Mouse (Mus musculus) cerebellum, adult 9-10 months (tissue): ENCODE measurements around the gene Inafm1.
"Not testable (repeated sequence)": the region's sequence is repeated elsewhere in the genome, so short reads cannot be mapped to it uniquely, and the experiment has no call there.

ENCODE experiments used
- DNase-seq: peaks from one replicate; pipeline ENCODE4 v3.0.0; 2022

The Inafm1 gene

GRCm38 (mm10) chr7:16261097-16261496 is 12.3 kb downstream of the Inafm1 start:
- DNase-seq = no peak

DNA sequence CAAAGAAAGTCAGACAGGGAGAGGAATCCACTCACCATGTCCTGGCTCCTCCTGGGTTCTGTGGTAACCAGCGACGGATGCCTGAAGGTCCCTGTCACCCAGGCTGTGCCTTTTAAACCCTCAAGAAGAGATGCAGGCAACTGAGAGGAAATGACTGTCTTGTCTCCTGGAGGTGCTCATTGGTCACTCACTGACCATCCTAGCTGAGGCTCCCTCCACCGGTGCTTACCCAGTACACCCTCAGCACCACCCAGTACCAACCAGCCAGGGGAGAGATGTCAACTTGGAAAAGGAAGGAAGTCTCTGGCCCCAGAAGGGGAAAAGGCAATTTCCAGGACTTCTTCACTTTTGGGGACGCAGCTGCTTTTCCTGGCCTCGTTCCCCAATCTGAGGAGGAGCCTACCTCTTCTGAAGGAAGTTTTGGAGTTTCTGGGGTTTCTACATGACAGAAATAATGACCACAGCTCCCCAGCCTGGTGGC is 14.3 kb downstream of the Inafm1 start, which contains the start of gene C5ar1:
C5ar1 (minus strand) TSS at position 431 of the 481 bp plus-strand sequence.
- no peak for DNase-seq

DNA sequence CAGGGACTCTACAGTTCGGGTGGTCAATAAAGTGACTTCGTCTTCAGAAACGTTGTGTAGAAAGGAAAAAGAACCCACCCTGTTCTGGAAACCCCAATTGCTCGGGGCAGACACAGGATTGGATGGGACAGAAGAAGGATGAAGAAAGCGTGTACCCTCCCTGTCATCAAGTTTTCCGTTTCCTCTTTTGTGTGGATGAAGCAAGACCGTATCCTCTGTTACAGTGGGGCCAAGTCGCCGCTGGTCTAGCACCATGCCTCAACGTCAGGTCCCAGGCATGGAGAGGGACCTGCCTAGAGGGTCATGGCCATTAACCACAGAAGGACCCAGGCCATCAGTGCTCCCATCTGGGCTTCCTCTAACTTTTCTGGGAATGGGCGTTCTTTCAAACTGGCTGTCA is 15.6 kb downstream of the Inafm1 start:
- DNase-seq = no peak

GRCm38 (mm10) chr7:16255963-16256362 is 17.5 kb downstream of the Inafm1 start:
- DNase-seq = not testable (repeated sequence)

DNA sequence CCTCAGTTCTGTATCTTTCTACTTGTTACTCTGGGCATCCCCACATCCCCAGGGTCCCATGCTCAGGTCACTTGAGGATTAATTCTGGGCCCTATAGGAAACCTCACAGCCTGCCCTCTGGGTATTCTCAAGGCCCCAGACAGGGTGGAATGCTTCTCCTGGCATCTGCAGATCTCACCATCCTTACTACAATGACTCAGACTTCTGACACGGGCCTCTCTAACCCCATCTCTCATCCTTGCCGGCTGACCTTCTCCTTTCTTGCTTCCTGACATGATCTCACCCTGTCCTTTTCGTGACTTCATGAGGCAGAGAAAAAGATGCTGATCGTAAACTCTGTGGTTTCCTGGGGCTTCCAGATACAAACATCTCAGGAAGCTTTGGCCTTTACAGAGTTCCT is 19.2 kb downstream of the Inafm1 start:
- DNase-seq = no peak

- no peak for DNase-seq
Observed at GRCm38 (mm10) chr7:16250687-16251086, 22.7 kb downstream of the Inafm1 start.

- DNase-seq = no peak
Observed at GRCm38 (mm10) chr7:16245958-16246357, 27.5 kb downstream of the Inafm1 start.

DNA sequence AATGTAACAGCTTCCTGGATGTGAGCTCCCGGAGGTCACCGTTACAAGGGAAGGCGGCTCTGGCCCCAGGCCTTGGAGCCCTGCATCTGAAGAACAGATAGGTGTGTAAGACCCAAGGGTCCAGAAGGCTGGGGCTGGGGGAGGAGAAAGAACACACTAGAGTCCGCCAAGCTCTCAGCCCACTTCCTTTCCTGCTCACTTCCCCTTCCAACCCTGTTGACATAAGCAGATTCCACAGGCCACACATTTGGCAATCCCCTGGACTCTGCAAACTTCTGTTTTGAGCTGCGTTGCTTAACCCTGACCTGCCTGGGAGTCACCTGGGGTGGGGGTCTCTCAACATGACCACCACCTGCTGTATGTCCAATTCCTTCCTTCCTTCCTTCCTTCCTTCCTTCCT is 29.4 kb downstream of the Inafm1 start, which contains the start of gene C5ar2:
C5ar2 (minus strand) TSS at position 88 of the 400 bp plus-strand sequence.
- DNase-seq = no peak

DNA sequence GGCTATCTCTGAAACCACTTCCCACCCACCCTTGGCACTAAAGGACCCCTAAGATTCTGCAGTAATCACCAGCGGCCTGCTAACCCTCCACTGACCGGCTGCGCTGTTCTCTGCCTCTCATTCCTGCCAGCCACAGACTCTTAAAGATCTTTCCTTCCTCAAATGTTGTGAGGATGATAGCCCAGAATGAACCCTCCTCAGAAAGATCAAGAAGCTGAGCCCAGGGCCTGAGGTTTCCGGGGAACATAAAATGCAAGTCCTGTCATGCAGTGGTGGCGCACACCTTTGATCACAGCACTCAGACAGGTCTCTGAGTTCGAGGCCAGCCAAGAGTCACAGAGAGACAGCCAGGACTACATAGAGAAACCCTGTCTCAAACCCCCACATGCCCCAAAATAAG is 31.2 kb downstream of the Inafm1 start:
- DNase-seq = no peak

DNA sequence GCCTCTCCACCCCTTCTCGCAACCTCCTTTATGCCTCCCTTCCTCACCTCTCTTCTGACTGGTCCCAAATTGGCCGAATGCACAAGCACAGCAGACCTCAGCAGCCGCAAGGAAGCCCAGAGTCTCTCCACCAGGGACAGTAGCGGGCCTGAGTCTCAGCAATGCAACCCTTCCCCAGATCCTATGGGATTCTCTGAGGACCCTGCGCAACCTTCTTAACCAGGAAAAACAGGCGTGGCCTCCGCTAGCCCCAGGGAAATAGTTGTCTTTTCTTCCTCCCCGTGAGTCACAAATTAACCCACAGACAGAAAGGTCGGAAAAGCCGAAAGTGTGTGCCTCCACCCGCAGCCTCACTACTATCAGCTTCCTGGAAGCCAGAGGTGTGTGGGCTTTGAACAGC is 31.6 kb downstream of the Inafm1 start:
- DNase-seq = no peak

- no peak for DNase-seq
Observed at GRCm38 (mm10) chr7:16240978-16241303, 32.5 kb downstream of the Inafm1 start.

- DNase-seq = no peak
Observed at GRCm38 (mm10) chr7:16240281-16240977, 33.0 kb downstream of the Inafm1 start.

GRCm38 (mm10) chr7:16239554-16239997 is 33.8 kb downstream of the Inafm1 start:
- DNase-seq = peak; percentile 80

DNA sequence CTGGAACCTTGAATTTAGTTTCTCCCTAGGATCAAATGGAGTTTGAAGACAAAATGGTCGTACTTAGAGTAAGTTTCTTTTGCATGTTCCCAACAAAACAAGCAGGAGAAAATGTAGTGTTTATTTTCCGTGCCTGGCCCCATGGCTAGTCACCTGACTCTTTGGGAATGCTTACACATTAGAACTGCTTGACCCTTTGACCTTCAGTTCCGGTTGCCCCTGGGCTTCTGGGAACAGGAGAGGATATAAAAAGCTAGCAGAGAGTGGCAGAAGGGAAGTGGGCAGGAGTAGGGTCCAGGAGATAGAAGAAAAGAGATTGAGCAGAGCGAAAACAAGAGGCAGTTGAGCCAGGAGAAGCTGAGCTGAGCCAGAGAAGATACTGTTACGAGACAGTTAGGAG is 43.5 kb downstream of the Inafm1 start:
- no peak for DNase-seq
